Mouse (Mus musculus): Measurements from ENCODE around the gene Praf2. TPM values are rescaled to one million over a fixed set of nuclear protein-coding genes. Genes with fewer than 3 reads are reported as not detected.
A peak's percentile ranks its signal among the peaks of the same experiment; 100 is the strongest.

The Praf2 gene
- polyA plus RNA-seq, 1 experiment = 112 TPM

GRCm38 (mm10) chrX:7762921-7763197 lies 34.6 kb downstream of the Praf2 start:
- peaks cover 4% of the 10 kb centered on the region; the same call in 1 of the 2 replicates for H3K4me1 ChIP-seq (ENCODE audit: control insufficient read depth, insufficient read depth, low read length)
- peak overlapping the region; percentile 91 for H3K27ac ChIP-seq (ENCODE audit: insufficient read depth, low read length)
- no peak for TF ChIP-seq POLR2A (IDR thresholded peaks at IDR 0.05; ENCODE audit: low read depth, low read length)
- TF ChIP-seq CTCF (IDR thresholded peaks at IDR 0.05; ENCODE audit: borderline replicate concordance, insufficient read depth, low read length) = no peak
- peak overlapping the region; percentile 93 for H3K4me3 ChIP-seq (ENCODE audit: insufficient read depth, low read length)

- no peak for TF ChIP-seq CTCF (IDR thresholded peaks at IDR 0.05; ENCODE audit: borderline replicate concordance, insufficient read depth, low read length)
- peak; percentile 77 for TF ChIP-seq POLR2A (IDR thresholded peaks at IDR 0.05; ENCODE audit: low read depth, low read length)
- Histone ChIP-seq H3K4me1 (ENCODE audit: control insufficient read depth, insufficient read depth, low read length) (peaks cover 4% of the 10 kb centered on the region; the same call in 1 of the 2 replicates), H3K27ac (ENCODE audit: insufficient read depth, low read length) (peak overlapping the region; percentile 91), H3K4me3 (ENCODE audit: insufficient read depth, low read length) (peak overlapping the region; percentile 93)
These were observed 35.6 kb downstream of the Praf2 start for GRCm38 (mm10) chrX:7763631-7764393.

- peak overlapping the region; percentile 93 for H3K4me3 ChIP-seq (ENCODE audit: insufficient read depth, low read length)
- TF ChIP-seq CTCF (IDR thresholded peaks at IDR 0.05; ENCODE audit: borderline replicate concordance, insufficient read depth, low read length) (no peak), POLR2A (IDR thresholded peaks at IDR 0.05; ENCODE audit: low read depth, low read length) (no peak)
- H3K27ac ChIP-seq (ENCODE audit: insufficient read depth, low read length) = peak overlapping the region; percentile 91
- H3K4me1 ChIP-seq (ENCODE audit: control insufficient read depth, insufficient read depth, low read length) = peaks cover 4% of the 10 kb centered on the region; the same call in 1 of the 2 replicates
These were observed 36.5 kb downstream of the Praf2 start for GRCm38 (mm10) chrX:7764657-7765280.

GRCm38 (mm10) chrX:7765281-7765670 lies 37.0 kb downstream of the Praf2 start:
- peak overlapping the region; percentile 76 for H3K27ac ChIP-seq (ENCODE audit: insufficient read depth, low read length)
- peak overlapping the region; percentile 93 for H3K4me3 ChIP-seq (ENCODE audit: insufficient read depth, low read length)
- H3K4me1 ChIP-seq (ENCODE audit: control insufficient read depth, insufficient read depth, low read length) = peaks cover 4% of the 10 kb centered on the region; the same call in 1 of the 2 replicates
- TF ChIP-seq CTCF (IDR thresholded peaks at IDR 0.05; ENCODE audit: borderline replicate concordance, insufficient read depth, low read length) (no peak), POLR2A (IDR thresholded peaks at IDR 0.05; ENCODE audit: low read depth, low read length) (no peak)

- TF ChIP-seq POLR2A (IDR thresholded peaks at IDR 0.05; ENCODE audit: low read depth, low read length) (peak; percentile 63), CTCF (IDR thresholded peaks at IDR 0.05; ENCODE audit: borderline replicate concordance, insufficient read depth, low read length) (no peak)
- H3K27ac ChIP-seq (ENCODE audit: insufficient read depth, low read length) = peak overlapping the region; percentile 76
These were observed 37.5 kb downstream of the Praf2 start for GRCm38 (mm10) chrX:7765764-7766163.

GRCm38 (mm10) chrX:7769302-7770017 lies 41.2 kb downstream of the Praf2 start:
- H3K27ac ChIP-seq (ENCODE audit: insufficient read depth, low read length) = no peak overlapping the region
- TF ChIP-seq POLR2A (IDR thresholded peaks at IDR 0.05; ENCODE audit: low read depth, low read length) (no peak), CTCF (IDR thresholded peaks at IDR 0.05; ENCODE audit: borderline replicate concordance, insufficient read depth, low read length) (no peak)

More at GRCm38 (mm10) chrX:7765764-7766163, 37.5 kb downstream of the Praf2 start:
- Histone ChIP-seq H3K4me1 (ENCODE audit: control insufficient read depth, insufficient read depth, low read length) (peaks cover 4% of the 10 kb centered on the region; the same call in 1 of the 2 replicates), H3K4me3 (ENCODE audit: insufficient read depth, low read length) (peak overlapping the region; percentile 93)

GRCm38 (mm10) chrX:7772766-7773165 lies 44.5 kb downstream of the Praf2 start:
- TF ChIP-seq CTCF (IDR thresholded peaks at IDR 0.05; ENCODE audit: borderline replicate concordance, insufficient read depth, low read length) = no peak
- no peak for TF ChIP-seq POLR2A (IDR thresholded peaks at IDR 0.05; ENCODE audit: low read depth, low read length)
- no peak overlapping the region for H3K4me3 ChIP-seq (ENCODE audit: insufficient read depth, low read length)
- no peak overlapping the region for H3K27ac ChIP-seq (ENCODE audit: insufficient read depth, low read length)
- H3K4me1 ChIP-seq (ENCODE audit: control insufficient read depth, insufficient read depth, low read length) = no peaks in the 10 kb centered on the region; the same call in 1 of the 2 replicates

More at GRCm38 (mm10) chrX:7769302-7770017, 41.2 kb downstream of the Praf2 start:
- Histone ChIP-seq H3K4me1 (ENCODE audit: control insufficient read depth, insufficient read depth, low read length) (peaks cover 4% of the 10 kb centered on the region; the same call in 1 of the 2 replicates), H3K4me3 (ENCODE audit: insufficient read depth, low read length) (no peak overlapping the region)

- TF ChIP-seq POLR2A (IDR thresholded peaks at IDR 0.05; ENCODE audit: low read depth, low read length) = no peak
- no peak for TF ChIP-seq CTCF (IDR thresholded peaks at IDR 0.05; ENCODE audit: borderline replicate concordance, insufficient read depth, low read length)
- no peak overlapping the region for H3K27ac ChIP-seq (ENCODE audit: insufficient read depth, low read length)
These were observed 47.4 kb downstream of the Praf2 start for GRCm38 (mm10) chrX:7775501-7776205.

More at GRCm38 (mm10) chrX:7775501-7776205, 47.4 kb downstream of the Praf2 start:
- Histone ChIP-seq H3K4me3 (ENCODE audit: insufficient read depth, low read length) (no peak overlapping the region), H3K4me1 (ENCODE audit: control insufficient read depth, insufficient read depth, low read length) (no peaks in the 10 kb centered on the region)

Data from embryonic fibroblast, embryonic 13.5 days (primary cell).